Mouse (Mus musculus) layer of hippocampus, adult 9-11 months (tissue): ENCODE results near the gene Usp39.
A peak's percentile ranks its signal among the peaks of the same experiment; 100 is the strongest.

Experiments
- DNase-seq: peaks from one replicate; pipeline ENCODE4 v3.0.0; 2022

The Usp39 gene

DNA sequence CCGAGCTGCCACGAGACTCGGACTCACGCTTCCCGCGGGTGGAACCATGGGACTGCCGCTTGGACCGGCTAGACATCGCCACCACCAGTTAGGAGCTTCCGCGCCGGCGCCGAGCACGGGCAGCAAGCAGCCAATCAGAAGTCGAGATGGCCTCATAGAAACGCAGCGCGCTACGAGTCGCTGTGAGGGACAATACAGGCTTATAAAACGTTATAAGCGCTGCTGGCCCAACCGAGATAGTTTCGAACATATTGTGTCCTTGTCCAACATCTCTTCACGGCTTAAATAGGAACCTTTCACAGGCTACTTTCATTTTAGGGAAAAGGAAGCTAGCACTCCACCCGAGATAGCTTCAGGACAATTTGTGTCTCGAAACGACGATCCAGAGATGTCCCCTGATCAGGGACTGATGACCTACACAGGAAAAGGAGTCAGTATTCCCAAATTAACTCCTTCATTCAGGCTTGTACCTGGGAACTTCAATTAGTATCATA, at the start of gene Usp39:
Gene Usp39, minus strand, starts transcription at position 111 of the 494 bp plus-strand sequence.
- peak; percentile 95 for DNase-seq

DNA sequence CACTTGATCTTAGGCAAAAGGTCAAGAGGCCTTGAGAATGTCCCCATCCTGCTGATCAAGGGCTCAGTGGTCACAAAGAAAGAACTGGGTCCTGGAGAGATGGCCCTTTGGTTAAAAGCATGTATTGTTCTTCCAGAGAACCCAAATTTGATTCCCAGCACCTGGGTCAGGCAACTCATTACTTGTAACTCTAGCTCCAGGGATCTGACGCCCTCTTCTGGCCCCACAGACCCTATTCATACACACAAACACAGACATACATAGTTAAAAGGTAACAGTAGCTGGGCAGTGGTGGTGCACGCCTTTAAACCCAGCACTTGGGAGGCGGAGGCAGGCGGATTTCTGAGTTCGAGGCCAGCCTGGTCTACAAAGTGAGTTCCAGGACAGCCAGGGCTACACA, 47.4 kb upstream of the Usp39 start:
- DNase-seq = no peak

DNA sequence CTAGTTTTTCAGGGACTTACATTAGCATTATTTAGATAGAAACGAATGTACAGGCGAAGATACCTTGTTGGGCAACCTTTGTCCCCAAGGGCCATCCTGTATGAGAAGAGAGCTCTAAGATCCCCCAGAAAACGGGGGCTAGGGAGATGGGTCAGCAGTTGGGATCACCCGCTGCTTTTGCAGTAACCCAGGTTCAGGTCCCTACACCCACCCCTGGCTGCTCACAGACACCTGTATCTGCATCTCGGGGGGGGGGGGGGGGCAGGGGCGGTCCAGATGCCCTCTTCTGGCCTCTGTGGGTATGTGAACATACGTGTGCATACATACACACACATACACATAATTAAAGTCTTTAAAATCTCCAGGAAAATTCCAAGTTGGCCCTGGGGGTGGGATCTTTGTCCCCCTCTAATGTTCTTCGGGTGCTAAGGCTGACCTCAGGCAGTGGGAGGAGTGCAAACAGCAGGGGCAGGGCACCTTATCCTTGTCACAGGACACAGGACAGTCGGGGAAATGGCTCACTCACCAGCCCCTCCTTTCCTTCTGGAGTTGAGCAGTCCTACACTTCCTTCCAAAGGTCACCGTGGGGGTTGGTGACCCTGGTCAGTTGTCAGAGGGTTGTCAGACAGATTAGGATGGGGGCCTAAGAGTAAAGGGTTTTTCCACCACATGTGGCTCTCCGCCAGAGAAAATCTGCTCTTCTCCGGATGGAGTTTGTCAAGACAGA, 46.0 kb upstream of the Usp39 start:
- no peak for DNase-seq

- peak; percentile 38 for DNase-seq
Observed at GRCm38 (mm10) chr6:72389941-72390771, 45.2 kb upstream of the Usp39 start, which contains the start of gene Vamp8. Gene Vamp8, minus strand, starts transcription at chr6:72390703.

GRCm38 (mm10) chr6:72389471-72389940, 44.5 kb upstream of the Usp39 start:
- DNase-seq = no peak

GRCm38 (mm10) chr6:72388791-72389329, 43.9 kb upstream of the Usp39 start:
- no peak for DNase-seq

DNA sequence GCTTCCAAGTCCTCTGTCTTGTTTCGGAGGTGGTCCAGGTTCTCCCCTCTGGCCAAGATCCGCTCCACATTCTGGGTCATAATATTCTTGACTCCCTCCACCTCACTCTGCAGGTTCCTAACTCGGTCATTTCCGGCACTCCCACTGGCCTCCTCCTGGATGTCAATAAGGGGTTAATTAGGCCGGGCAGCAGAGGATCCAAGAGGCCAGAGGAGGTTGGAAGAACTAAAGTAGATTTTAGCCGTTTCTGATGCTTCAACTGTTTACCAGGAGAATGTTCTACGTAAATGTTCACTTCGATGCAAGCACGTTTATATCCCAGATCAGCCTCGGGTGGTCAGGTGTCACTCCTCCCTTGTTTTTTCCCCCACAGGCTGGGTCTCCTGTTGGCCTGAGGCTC, 43.3 kb upstream of the Usp39 start:
- DNase-seq = no peak

DNA sequence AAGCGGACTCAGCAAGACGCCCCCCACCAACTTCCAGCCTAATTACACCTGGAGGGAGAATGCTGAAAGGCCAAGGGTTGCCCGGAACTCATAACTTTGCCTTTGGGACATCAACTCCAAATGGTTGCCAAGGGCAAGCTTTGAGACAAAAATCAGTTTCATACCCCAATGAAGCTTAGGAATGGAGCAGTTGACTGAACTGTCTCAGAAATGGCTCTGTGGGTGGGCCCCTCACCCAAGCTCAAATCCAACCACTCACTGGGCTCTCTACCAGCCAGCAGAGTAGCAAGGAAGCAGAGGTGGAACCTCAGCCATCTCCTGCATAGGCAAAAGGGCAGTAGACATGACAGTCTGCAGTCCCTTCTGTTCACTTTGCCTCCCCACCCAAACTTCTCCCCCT, 42.8 kb upstream of the Usp39 start:
- no peak for DNase-seq

DNA sequence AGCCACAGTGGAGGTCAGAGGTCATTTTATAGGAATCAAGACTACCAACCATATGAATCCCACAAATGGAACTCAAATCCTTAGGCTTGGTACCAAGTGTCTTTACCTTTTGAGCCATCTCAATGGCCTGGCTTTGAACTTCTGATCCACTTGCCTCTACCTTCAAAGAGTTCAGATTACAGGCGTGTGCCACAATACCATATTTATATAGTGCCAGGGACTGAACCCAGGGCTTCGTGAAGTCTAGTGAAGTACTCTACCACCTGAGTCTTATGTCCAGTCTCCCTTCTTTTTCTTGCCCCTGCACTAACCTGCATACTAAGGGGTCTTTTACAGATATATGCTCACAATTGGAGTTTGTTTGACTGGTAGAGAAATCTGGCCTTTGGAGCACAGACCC, 41.6 kb upstream of the Usp39 start:
- DNase-seq = no peak

- DNase-seq = no peak
Observed at GRCm38 (mm10) chr6:72385258-72385657, 40.3 kb upstream of the Usp39 start.

- DNase-seq = no peak
Observed at GRCm38 (mm10) chr6:72383952-72384351, 39.0 kb upstream of the Usp39 start.

DNA sequence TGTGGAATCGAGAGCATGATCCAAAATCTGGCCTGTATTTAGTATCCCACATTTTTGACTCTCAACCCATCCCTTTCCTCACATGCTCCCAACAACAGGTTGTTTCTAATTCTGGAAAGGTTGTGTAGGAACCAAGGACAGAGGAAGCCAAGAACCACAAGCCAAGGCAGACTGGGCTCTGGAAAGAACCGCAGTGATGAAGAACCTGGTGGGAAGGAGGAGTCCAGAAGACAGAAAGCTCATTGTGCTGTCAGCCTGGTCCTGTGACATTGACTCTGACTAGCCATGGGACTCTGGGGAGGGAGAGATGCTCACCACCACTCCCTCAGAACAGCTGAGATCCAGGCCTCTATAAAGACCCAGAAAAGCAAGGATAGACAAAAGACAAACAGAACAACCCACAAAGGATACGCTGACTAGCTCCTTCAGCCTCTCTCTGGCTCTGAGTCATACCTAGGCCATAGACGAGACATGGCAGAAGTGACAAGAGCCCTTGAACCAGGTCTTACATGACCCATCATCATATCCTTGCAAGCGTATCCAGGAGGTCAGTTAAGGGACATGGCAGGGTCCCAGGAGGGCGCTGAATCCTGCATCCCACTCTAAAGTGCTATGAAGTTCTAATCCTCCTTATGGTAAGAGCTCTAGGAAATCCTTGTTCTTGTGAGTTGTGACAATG, 38.3 kb upstream of the Usp39 start:
- DNase-seq = no peak

GRCm38 (mm10) chr6:72382494-72382893, 37.5 kb upstream of the Usp39 start:
- no peak for DNase-seq

GRCm38 (mm10) chr6:72380131-72380770, 35.3 kb upstream of the Usp39 start, which contains the start of gene Vamp5:
Gene Vamp5, minus strand, starts transcription at chr6:72380468.
- peak; percentile 57 for DNase-seq

GRCm38 (mm10) chr6:72379377-72380130, 34.6 kb upstream of the Usp39 start:
- DNase-seq = no peak

DNA sequence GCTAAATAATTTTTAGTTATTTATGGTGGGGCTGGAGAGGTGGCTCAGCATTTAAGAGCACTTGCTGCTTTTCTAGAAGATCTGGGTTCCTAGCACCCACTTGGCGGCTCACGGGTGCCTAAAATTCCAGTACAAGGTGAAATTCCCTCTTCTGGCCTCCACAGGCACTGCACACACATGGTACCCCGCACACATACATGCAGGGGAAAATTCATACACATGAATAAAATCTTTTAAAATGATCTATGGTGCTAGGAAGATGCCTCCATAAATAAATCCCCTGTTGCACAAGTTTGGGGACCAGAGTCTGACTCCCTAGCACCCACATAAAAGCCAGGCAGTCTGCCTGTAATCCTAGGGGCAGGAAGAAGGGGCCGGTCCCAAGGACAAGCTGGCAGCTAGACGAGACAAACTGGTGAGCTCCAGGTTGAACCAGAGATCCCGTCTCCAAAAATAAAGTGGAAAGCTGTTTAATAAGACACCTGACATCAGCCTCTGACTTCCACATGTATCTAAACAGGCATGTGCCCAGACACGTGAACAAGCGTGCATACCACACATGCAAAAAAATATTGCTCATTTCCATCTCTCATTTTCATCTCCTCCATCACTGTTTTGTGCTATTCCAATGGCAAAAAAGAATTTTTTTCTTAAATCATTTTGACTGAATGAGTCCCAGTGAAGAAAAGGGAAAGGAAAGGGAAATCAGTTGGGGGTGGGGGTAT, 33.7 kb upstream of the Usp39 start:
- DNase-seq = no peak

GRCm38 (mm10) chr6:72374820-72375563, 30.0 kb upstream of the Usp39 start:
- DNase-seq = no peak

- DNase-seq = no peak
Observed at GRCm38 (mm10) chr6:72374206-72374605, 29.2 kb upstream of the Usp39 start.

GRCm38 (mm10) chr6:72373184-72373583, 28.2 kb upstream of the Usp39 start:
- no peak for DNase-seq

- DNase-seq = no peak
Observed at GRCm38 (mm10) chr6:72371571-72371970, 26.6 kb upstream of the Usp39 start.
